Mouse (Mus musculus): ENCODE results near the gene Arntl2. TPM values are rescaled to one million over a fixed set of nuclear protein-coding genes. Genes with fewer than 3 reads are reported as not detected.
"Not testable (repeated sequence)": the region's sequence is repeated elsewhere in the genome, so short reads cannot be mapped to it uniquely, and the experiment has no call there.

The Arntl2 gene
- polyA plus RNA-seq, 1 experiment from 2014 or later = 2.0 TPM

GRCm38 (mm10) chr6:146864370-146864769 is 68.5 kb downstream of the Arntl2 start:
- not testable (repeated sequence) for H3K27ac ChIP-seq (replicated peaks); H3K36me3 ChIP-seq; H3K4me3 ChIP-seq; H3K4me1 ChIP-seq; DNase-seq (ENCODE audit: low spot score); H3K27me3 ChIP-seq (ENCODE audit: low read depth, poor library complexity, severe bottlenecking); H3K9me3 ChIP-seq (replicated peaks)
- 88% methylated on average over 3 of the region's 5 CpGs for WGBS

DNA sequence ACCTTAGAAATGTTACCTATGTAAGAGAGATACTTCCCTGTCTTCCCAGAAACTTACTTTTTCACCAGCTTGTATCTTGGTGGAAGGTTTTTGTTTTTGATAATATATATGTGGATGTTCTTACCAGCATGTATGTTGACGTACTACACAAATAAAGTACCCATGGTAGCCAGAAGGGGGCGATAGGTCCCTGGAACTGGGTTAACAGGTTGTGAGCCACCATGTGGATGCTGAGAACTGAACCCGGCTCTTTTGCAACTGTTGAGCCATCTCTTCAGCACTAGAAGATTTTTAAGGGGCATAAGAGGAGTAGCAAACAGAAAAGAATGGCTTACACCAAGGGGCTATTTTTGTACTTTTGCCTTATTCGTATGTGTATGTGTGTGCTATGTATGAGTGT is 69.8 kb downstream of the Arntl2 start:
- no peak for DNase-seq (ENCODE audit: low spot score)
- H3K27me3 ChIP-seq (ENCODE audit: low read depth, poor library complexity, severe bottlenecking) = peaks cover 7% of the 10 kb centered on the region; the same call in 1 of the 2 replicates
- no peaks in the 10 kb centered on the region for H3K9me3 ChIP-seq (replicated peaks)
- no peak overlapping the region for H3K4me3 ChIP-seq
- H3K27ac ChIP-seq (replicated peaks) = no peak overlapping the region
- WGBS = 79% methylated on average over 4 of the region's 4 CpGs
- H3K4me1 ChIP-seq = no peaks in the 10 kb centered on the region
- H3K36me3 ChIP-seq = no peaks in the 10 kb centered on the region

DNA sequence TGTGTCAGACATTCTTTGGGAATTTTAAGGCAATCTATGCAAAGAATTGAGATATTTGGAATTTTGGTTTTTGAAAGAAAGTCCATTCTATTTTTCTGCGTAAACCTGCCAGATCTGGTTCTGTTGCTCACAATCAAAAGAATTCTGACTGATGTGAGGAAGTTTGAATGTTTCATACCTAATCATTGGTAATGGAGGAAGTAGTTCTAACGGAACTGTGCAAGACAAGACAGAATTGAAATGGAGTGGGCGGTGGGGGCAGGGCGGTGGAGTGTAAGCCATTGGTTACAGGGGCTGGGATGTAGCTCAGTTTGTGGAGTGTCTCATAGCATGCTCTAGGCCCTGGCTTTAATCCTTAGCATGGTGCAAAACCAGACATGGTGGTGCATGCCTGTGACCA is 76.1 kb downstream of the Arntl2 start:
- H3K27ac ChIP-seq (replicated peaks) = no peak overlapping the region
- 92% methylated on average over 4 of the region's 4 CpGs for WGBS
- H3K27me3 ChIP-seq (ENCODE audit: low read depth, poor library complexity, severe bottlenecking) = peaks cover 27% of the 10 kb centered on the region
- H3K4me1 ChIP-seq = peaks cover 5% of the 10 kb centered on the region
- DNase-seq (ENCODE audit: low spot score) = no peak
- H3K36me3 ChIP-seq = no peaks in the 10 kb centered on the region
- no peak overlapping the region for H3K4me3 ChIP-seq
- H3K9me3 ChIP-seq (replicated peaks) = peaks cover 4% of the 10 kb centered on the region

GRCm38 (mm10) chr6:146874415-146874814 is 78.6 kb downstream of the Arntl2 start:
- 82% methylated on average over 6 of the region's 6 CpGs for WGBS
- Histone ChIP-seq H3K27ac (replicated peaks) (no peak overlapping the region), H3K4me3 (no peak overlapping the region), H3K9me3 (replicated peaks) (peaks cover 11% of the 10 kb centered on the region), H3K36me3 (no peaks in the 10 kb centered on the region), H3K4me1 (peaks cover 11% of the 10 kb centered on the region), H3K27me3 (ENCODE audit: low read depth, poor library complexity, severe bottlenecking) (peaks cover 27% of the 10 kb centered on the region)
- no peak for DNase-seq (ENCODE audit: low spot score)

GRCm38 (mm10) chr6:146876820-146877219 is 81.0 kb downstream of the Arntl2 start:
- no peak overlapping the region for H3K4me3 ChIP-seq
- no peak overlapping the region for H3K27ac ChIP-seq (replicated peaks)
- no peak for DNase-seq (ENCODE audit: low spot score)
- H3K9me3 ChIP-seq (replicated peaks) = peaks cover 11% of the 10 kb centered on the region
- WGBS = 88% methylated on average over 2 of the region's 2 CpGs
- peaks cover 15% of the 10 kb centered on the region for H3K27me3 ChIP-seq (ENCODE audit: low read depth, poor library complexity, severe bottlenecking)
- H3K36me3 ChIP-seq = no peaks in the 10 kb centered on the region
- H3K4me1 ChIP-seq = peaks cover 14% of the 10 kb centered on the region

DNA sequence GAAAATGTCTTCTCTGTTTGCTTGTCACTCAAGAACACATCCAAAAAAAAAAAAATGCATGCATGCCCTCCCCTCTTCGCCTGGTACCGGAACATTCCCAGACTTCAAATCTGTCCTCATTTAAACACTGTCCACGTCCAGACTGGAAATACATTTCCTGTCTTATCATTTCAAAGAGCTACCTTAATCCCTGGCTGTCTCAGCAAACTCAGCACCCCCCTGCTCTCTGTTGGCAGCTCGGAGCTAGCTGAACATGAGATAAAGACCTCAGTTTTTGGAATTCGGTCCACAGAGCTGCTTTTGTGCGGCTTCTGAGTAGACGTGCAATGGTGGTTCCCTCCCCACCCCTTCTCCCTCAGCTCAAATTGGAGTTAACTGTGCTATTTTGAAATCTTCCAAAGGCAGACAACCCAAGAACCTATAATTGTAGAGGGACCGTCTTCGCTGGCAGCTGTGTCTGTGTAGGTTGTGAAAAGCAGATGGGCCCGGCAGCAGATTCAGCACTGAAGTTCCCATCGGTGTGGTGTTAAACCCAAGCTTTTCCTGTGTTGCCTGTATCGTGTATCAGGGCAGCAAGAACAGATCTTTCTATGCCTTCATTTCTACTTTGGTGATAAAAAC is 81.7 kb downstream of the Arntl2 start:
- no peaks in the 10 kb centered on the region for H3K36me3 ChIP-seq
- H3K27me3 ChIP-seq (ENCODE audit: low read depth, poor library complexity, severe bottlenecking) = peaks cover 15% of the 10 kb centered on the region
- H3K4me1 ChIP-seq = peaks cover 14% of the 10 kb centered on the region
- H3K27ac ChIP-seq (replicated peaks) = no peak overlapping the region
- 92% methylated on average over 12 of the region's 12 CpGs for WGBS
- H3K9me3 ChIP-seq (replicated peaks) = peaks cover 11% of the 10 kb centered on the region
- no peak overlapping the region for H3K4me3 ChIP-seq
- no peak for DNase-seq (ENCODE audit: low spot score)

DNA sequence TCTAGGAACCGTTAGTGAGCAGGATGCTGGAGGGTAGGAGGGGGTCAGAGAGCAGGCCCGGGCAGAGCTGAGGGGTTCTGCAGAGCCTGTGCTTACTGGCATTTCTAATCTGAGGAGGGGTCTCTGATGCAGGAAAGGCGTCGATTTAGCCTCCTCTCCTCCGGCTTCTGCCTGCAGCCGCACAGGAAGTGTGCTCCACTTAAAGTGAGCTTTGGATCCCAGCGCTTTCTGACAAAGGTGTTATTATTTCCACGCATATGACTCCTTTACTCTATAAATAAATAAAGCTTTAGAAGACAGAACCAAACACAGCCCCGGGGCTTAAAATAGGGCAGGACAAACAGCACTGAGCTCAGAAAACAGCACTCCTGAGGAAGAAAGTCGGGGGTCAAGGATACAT is 83.1 kb downstream of the Arntl2 start:
- peaks cover 9% of the 10 kb centered on the region for H3K4me1 ChIP-seq
- H3K27ac ChIP-seq (replicated peaks) = no peak overlapping the region
- no peak overlapping the region for H3K4me3 ChIP-seq
- no peak for DNase-seq (ENCODE audit: low spot score)
- WGBS = 54% methylated on average over 10 of the region's 10 CpGs
- H3K9me3 ChIP-seq (replicated peaks) = peaks cover 11% of the 10 kb centered on the region
- no peaks in the 10 kb centered on the region for H3K36me3 ChIP-seq
- H3K27me3 ChIP-seq (ENCODE audit: low read depth, poor library complexity, severe bottlenecking) = peaks cover 15% of the 10 kb centered on the region

- Histone ChIP-seq H3K4me3 (no peak overlapping the region), H3K36me3 (no peaks in the 10 kb centered on the region), H3K27me3 (ENCODE audit: low read depth, poor library complexity, severe bottlenecking) (peaks cover 11% of the 10 kb centered on the region), H3K27ac (replicated peaks) (no peak overlapping the region), H3K9me3 (replicated peaks) (peaks cover 11% of the 10 kb centered on the region), H3K4me1 (peaks cover 10% of the 10 kb centered on the region)
- DNase-seq (ENCODE audit: low spot score) = no peak
- 88% methylated on average over 9 of the region's 9 CpGs for WGBS
Observed at GRCm38 (mm10) chr6:146879856-146880255, 84.0 kb downstream of the Arntl2 start.

DNA sequence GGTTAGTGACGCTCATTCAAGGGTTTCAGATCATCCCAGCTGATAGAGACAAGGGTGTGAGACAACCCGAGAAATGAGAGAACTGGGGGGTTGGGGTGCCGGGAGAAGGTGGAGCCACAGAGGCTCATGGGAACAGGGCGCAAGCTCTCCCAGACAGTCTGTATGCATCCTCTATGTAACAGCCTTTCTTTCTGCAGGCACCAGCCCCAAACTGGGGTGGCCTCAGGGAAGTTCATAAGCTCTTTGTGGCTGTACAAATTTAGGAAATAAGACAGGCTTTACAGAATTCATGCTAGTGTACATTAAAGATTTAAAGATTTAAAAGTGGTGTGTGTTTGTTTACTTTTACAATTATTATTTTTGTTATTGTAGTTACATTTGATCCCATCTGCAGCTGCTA is 84.4 kb downstream of the Arntl2 start:
- peaks cover 11% of the 10 kb centered on the region for H3K9me3 ChIP-seq (replicated peaks)
- peaks cover 15% of the 10 kb centered on the region for H3K4me1 ChIP-seq
- WGBS = 78% methylated on average over 4 of the region's 4 CpGs
- DNase-seq (ENCODE audit: low spot score) = no peak
- H3K27ac ChIP-seq (replicated peaks) = no peak overlapping the region
- H3K36me3 ChIP-seq = no peaks in the 10 kb centered on the region
- H3K4me3 ChIP-seq = no peak overlapping the region
- peaks cover 7% of the 10 kb centered on the region for H3K27me3 ChIP-seq (ENCODE audit: low read depth, poor library complexity, severe bottlenecking)

DNA sequence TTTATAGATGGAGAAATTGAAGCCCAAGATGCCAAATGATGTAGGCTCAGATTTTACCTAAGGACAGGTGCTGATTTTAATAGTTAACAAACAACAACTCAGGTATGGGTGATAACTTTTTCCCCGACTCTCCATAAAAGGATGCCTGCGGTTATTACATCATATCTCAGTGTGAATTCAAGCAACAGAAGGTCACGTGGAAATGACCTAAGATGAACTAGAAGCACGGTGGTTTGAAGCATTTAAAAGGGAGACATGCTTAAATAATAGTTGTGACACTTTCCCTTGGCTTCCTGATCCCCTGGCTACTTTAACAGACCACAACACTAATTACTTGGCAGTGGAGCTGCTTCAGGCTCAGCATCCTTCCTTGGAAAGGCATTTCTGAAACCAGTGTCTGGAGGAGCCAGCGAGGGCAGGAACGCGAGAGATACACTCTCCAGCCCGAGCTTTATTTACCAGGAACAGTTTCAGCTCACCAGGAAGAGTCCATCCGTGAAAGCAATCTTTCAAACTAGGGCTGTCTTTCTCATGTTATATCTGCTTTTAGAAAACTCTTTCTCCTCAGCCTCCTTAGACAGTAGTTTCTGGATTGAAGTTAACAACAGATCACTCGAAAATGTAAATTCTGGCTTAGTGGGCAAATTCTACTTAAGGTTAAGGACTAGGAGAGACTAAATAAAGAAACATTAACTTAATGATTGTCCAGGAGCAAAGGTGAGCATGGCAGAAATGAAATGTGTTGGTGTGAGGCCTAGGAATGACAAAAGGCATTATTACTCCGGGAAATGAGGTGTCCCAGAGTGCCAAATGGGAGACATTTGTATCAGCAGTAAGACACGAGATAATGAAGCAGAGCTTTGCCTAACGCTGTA is 86.3 kb downstream of the Arntl2 start:
- 76% methylated on average over 13 of the region's 13 CpGs for WGBS

More for the DNA sequence above, 86.3 kb downstream of the Arntl2 start:
- no peaks in the 10 kb centered on the region for H3K36me3 ChIP-seq
- peaks cover 5% of the 10 kb centered on the region; the same call in 1 of the 2 replicates for H3K9me3 ChIP-seq (replicated peaks)
- peaks cover 30% of the 10 kb centered on the region for H3K4me1 ChIP-seq
- H3K4me3 ChIP-seq = no peak overlapping the region
- no peaks in the 10 kb centered on the region for H3K27me3 ChIP-seq (ENCODE audit: low read depth, poor library complexity, severe bottlenecking)
- DNase-seq (ENCODE audit: low spot score) = no peak
- H3K27ac ChIP-seq (replicated peaks) = no peak overlapping the region

Other genes with a start within 250 kb of the Arntl2 start
- 78.6 and 82.2 TPM in 2 replicates for gene Fgfr1op2, start 218.9 kb upstream of the Arntl2 start, polyA plus RNA-seq (2016; fragmentation: Nextera tagmentation; extraction: Ambion mirVana)
- 86.0 and 89.6 TPM in 2 replicates for gene Ints13, start 218.2 kb upstream of the Arntl2 start, polyA plus RNA-seq (2016; fragmentation: Nextera tagmentation; extraction: Ambion mirVana)
- gene Med21, start 153.5 kb upstream of the Arntl2 start, polyA plus RNA-seq (2016; fragmentation: Nextera tagmentation; extraction: Ambion mirVana) = 132 and 135 TPM in 2 replicates
- gene Tm7sf3, start 153.2 kb upstream of the Arntl2 start, polyA plus RNA-seq (2016; fragmentation: Nextera tagmentation; extraction: Ambion mirVana) = 26.0 and 27.1 TPM in 2 replicates
- 21.0 and 21.2 TPM in 2 replicates for gene Stk38l, start 71.1 kb upstream of the Arntl2 start, polyA plus RNA-seq (2016; fragmentation: Nextera tagmentation; extraction: Ambion mirVana)
- not detected in 2 replicates for gene Smco2, start 54.0 kb downstream of the Arntl2 start, polyA plus RNA-seq (2016; fragmentation: Nextera tagmentation; extraction: Ambion mirVana)
- 28.4 and 28.8 TPM in 2 replicates for gene Ppfibp1, start 92.4 kb downstream of the Arntl2 start, polyA plus RNA-seq (2016; fragmentation: Nextera tagmentation; extraction: Ambion mirVana)
- gene 1700034J05Rik, start 158.4 kb downstream of the Arntl2 start, polyA plus RNA-seq (2016; fragmentation: Nextera tagmentation; extraction: Ambion mirVana) = 0.11 TPM in 2 replicates
- 0.60 and 0.69 TPM in 2 replicates for gene Rep15, start 236.5 kb downstream of the Arntl2 start, polyA plus RNA-seq (2016; fragmentation: Nextera tagmentation; extraction: Ambion mirVana)
- 109 TPM in 2 replicates for gene Mrps35, start 246.7 kb downstream of the Arntl2 start, polyA plus RNA-seq (2016; fragmentation: Nextera tagmentation; extraction: Ambion mirVana)

Data from midbrain, embryonic 10.5 days (tissue).